Mouse (Mus musculus): ENCODE results near the gene Snw1.
"Not testable (repeated sequence)": the region's sequence is repeated elsewhere in the genome, so short reads cannot be mapped to it uniquely, and the experiment has no call there.

Gene Snw1

DNA sequence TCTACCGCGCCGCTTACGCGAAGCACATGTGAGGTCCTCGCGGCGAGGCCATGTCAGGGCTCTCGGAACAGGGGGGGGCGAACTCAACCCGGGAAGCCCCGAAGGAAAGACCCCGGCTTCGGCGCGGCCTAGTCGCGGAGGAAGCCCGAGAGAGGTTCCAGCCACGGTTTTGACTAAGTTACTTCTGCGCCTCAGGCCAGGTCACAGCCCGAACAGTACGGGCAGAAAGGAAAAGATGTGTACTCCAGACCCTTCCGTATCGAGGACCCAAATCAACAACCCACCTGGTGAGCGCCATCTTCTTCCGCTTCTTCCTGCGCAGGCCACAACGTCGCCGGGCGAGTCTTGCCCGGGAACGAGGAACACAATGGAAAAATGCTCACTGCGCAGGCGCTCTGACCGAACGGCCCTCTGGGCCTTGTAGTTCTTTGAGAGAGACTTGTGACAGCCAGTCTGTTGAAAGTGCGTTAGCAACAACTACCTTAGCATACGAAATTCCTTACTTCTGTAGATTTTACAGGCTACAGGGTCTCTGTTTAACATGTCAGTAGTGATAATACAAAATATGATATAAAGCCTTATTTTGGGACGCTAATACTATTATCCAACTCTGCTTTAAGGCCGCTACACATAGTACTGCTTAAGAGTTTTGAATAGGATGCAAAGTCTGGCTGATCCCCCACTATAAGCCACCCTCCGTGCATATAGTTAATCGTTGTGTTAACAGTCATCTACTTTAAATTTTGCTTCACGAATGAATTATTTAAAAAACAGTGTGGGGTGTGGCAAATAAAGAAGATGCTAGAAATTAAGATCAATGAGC is at the start of gene Snw1:
TSS of gene Snw1 (minus strand) at position 311 of the 823 bp plus-strand sequence.
- peak; percentile 92 to 94 for DNase-seq (ENCODE audit: low spot score in 2 of 2)

GRCm38 (mm10) chr12:87519616-87520015 is 47.5 kb upstream of the Snw1 start:
- DNase-seq (ENCODE audit: low spot score in 2 of 2), result not testable (repeated sequence)

GRCm38 (mm10) chr12:87514016-87514415 is 41.9 kb upstream of the Snw1 start, which contains the start of gene Gm8300:
Gm8300 (plus strand) TSS chr12:87514316.
- not testable (repeated sequence) for DNase-seq (ENCODE audit: low spot score in 2 of 2)

GRCm38 (mm10) chr12:87494421-87494820 is 22.3 kb upstream of the Snw1 start, which contains the start of gene Gm5788:
Gm5788 (plus strand) TSS chr12:87494721.
- not testable (repeated sequence) for DNase-seq (ENCODE audit: low spot score in 2 of 2)

GRCm38 (mm10) chr12:87488683-87489082 is 16.6 kb upstream of the Snw1 start:
- DNase-seq (ENCODE audit: low spot score in 2 of 2), result not testable (repeated sequence)

GRCm38 (mm10) chr12:87482482-87482881 is 10.4 kb upstream of the Snw1 start:
- DNase-seq (ENCODE audit: low spot score in 2 of 2), result not testable (repeated sequence)

GRCm38 (mm10) chr12:87474756-87475155 is 2.7 kb upstream of the Snw1 start:
- DNase-seq (ENCODE audit: low spot score in 2 of 2), result no peak

GRCm38 (mm10) chr12:87471421-87471963 is 582 bp downstream of the Snw1 start:
- DNase-seq (ENCODE audit: low spot score in 2 of 2), result no peak

- DNase-seq (ENCODE audit: low spot score in 2 of 2), result no peak
Observed at GRCm38 (mm10) chr12:87470263-87471136, 1.6 kb downstream of the Snw1 start.

DNA sequence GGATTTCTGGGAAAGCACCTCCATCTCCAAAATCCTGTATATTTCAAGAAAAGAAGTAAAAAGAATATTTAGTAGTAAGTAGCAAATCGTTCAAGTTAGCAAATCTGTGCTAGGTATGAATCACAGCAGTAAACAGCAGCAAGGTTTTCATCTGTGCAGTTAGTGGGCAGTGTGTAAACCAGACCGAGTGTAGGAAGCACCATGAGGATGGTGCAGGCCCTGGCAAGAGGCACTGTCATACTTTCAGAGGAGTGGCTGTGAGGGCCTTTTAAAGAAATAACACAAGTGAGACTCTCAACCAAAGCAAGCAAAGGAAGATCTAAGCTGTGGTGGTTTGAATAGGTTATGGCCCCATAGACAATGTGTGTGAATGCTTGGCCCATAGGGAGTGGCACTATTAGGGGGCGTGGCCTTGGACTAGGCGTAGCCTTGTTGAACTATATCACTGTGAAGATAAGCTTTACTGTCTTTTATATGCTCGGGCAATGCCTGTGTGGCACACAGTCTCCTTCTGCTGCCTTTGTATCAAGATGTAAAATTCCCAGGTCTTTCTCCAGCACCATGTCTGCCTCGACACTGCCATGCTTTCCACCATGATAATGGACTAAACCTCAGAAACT is 7.3 kb downstream of the Snw1 start:
- DNase-seq (ENCODE audit: low spot score in 2 of 2), result no peak

DNA sequence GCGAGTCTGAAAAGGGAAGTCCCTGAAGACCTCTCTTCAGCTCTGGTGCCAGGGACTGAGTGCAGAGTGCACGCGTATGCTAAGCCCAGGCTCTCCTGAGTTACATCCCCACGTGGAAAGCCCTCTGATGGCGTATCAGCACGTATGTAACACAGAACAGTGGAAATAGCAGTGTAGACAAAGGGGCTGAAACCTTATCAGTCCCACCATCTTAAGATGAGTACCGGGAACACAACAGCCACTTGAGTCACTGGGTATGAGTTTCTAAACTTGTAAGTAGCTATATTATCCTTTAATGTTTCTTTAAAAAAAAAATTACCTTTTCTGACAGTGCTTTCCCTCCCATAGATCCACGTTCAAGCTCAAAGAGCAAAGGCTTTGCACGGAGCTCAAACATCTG is 22.6 kb downstream of the Snw1 start:
- DNase-seq (ENCODE audit: low spot score in 2 of 2), result no peak

DNA sequence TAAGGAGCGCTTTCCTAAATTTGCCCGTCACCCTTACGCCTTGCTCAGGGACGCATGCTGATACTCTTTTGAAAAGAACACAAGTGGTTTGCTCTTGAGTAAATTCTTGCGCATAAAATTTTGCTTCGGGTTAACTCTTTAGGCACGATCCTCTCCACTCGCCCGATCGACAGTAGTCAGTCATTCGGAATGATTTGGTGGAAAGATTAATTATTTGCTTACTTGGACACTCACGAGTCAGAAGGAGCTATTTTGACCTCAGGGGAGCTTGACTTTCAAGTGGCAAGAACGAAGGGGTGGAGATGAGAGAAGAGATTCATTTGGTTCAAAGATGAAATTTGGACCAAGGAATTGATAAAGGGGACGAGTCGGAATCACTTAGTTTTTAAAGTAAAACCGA is 27.9 kb downstream of the Snw1 start:
- DNase-seq (ENCODE audit: low spot score in 2 of 2), result no peak

- DNase-seq (ENCODE audit: low spot score in 2 of 2), result peak; percentile 83 to 89
Observed at GRCm38 (mm10) chr12:87443700-87444122, 28.4 kb downstream of the Snw1 start, which contains the start of the genes Slirp and Alkbh1. Slirp (plus strand) TSS chr12:87443896. Alkbh1 (minus strand) TSS chr12:87444017.

- no peak for DNase-seq (ENCODE audit: low spot score in 2 of 2)
Observed at GRCm38 (mm10) chr12:87443115-87443699, 28.9 kb downstream of the Snw1 start.

DNA sequence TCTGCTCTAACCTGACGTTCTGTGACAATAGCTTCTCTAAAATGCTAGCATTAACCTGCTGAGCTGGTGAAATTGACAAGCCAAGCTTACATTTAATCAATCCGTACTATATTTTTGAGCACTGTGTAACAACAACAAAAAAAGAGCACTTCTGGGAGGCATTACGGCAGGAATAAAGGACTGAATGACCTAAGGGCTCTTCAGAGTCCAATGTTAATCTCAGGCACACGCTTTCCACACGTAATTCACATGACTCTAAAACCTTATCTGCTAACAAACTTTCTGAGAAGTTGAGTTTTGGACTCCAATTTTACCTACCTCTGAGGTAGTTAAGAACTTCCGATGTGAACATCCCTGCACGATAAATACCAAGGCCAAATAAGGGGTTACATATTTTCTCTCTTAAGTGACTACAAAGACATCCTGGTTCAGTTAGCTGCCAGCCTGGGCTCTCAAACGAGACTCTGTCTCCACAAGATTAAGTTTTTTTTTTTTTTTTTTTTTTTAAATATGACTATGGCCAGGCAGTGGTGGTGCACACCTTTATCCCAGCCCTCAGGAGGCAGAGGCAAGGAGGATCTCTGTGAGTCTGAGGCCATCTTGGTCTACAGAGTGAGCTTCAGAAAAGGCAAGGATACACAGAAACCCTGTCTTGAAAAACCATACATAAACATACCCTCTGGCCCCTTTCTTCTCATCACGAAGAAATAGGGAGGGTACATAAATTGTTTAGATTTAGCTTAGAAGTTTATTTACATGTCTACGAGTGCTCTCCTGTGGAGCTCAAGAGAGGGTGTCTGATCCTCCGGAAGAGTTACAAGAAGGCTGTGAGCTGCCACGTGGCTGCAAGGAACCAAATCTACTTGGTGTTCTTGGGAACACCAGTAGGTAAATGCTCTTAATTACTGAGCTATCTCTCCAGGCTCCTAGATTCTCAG is 29.6 kb downstream of the Snw1 start:
- no peak for DNase-seq (ENCODE audit: low spot score in 2 of 2)

DNA sequence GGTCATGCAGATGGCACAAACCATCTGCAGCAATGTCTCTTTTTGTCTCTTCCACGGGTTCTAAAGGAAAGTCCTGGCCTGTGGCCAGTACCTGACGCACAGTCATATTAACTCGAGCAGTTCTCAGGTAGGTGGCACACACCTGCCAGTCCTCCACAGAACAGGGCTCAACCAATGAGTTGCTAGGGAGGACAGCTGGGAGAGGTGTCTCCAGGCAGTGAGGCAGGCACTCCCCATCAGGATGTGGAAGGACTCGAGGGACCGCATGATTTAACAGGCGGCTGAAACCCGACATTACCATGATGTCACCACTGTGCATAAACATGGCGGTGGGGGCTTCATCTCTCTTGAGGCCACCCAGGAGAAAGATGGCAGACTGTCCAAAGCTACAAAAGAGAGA is 43.2 kb downstream of the Snw1 start:
- DNase-seq (ENCODE audit: low spot score in 2 of 2), result no peak

DNA sequence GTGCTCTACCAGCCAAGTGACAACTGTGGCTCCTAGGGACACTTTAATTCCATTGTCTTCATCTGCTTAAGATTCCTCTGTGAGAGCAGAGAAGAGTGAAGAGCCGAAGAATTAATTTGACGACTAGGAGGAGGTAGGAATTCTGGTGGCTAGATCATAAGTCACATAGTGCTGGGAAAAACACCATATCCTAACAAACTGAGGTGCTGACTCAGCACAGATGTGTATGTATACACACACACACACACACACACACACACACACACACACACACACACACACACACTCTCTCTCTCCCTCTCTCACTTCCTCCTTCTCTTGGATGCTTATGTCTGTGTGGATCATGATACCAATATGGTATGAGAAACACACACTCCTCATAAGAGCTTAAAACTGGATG is 43.8 kb downstream of the Snw1 start:
- DNase-seq (ENCODE audit: low spot score in 2 of 2), result no peak

DNA sequence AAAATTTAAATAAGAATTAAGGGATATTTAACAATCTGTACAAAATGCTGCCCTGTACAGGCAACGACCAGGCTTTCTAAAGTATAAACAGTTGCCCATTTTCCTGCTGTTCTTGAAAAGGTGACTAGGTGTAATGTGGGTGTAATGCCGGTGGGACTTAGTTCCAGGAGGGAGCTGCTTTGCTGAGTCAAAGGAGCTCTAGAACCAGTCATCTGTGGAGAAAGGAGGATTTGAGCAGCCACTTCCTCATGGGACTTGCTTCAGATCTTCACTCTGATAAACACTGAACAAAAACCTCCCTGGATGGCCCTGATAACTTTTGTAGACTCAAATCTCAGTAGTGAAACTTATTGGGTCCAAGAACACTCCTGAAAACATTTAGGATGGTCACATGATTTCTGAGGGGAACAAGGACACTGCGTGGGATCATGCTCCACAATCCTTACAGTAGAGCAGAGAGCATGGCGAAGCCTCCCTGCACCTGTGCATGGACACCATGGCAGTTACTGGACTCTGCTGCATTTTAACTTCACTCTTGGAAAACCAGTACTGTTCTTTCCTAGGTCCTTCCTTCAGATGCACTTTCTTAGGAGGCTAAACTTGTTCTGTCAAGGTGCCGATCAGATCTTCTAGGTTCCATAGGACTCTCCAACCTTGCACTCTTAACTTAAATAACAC is 45.6 kb downstream of the Snw1 start:
- DNase-seq (ENCODE audit: low spot score in 2 of 2), result no peak

DNA sequence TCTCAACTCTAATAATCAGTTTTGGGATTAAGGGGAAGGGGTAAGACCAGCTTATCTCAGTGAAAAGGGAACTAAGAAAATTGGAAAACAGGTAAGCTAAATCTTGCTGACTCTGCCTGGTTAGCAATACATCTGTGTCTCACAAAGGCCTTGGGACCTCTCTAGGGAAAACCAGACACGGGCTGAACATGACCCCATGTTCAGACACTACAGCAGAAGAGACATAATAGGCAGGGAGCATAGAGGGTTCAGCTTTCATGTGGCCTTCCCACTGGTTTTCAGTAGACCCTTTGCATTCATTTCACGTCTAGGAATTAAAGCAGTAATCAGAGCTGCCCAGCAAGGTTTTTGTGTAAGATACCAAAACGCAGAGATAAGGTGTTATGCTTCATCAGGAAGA is 47.6 kb downstream of the Snw1 start:
- DNase-seq (ENCODE audit: low spot score in 2 of 2), result no peak

Measured in frontal cortex, postnatal 10 days (tissue).